Mouse (Mus musculus) embryo, embryonic 11.5 days (tissue): ENCODE results near the gene Zbed4.
A peak's percentile ranks its signal among the peaks of the same experiment; 100 is the strongest.
"Not testable (repeated sequence)": the region's sequence is repeated elsewhere in the genome, so short reads cannot be mapped to it uniquely, and the experiment has no call there.

Experiments
- DNase-seq: peaks from one replicate; pipeline ENCODE4 v3.0.0-alpha.2; 2012; ENCODE audit warnings: low read depth, low spot score

The Zbed4 gene

DNA sequence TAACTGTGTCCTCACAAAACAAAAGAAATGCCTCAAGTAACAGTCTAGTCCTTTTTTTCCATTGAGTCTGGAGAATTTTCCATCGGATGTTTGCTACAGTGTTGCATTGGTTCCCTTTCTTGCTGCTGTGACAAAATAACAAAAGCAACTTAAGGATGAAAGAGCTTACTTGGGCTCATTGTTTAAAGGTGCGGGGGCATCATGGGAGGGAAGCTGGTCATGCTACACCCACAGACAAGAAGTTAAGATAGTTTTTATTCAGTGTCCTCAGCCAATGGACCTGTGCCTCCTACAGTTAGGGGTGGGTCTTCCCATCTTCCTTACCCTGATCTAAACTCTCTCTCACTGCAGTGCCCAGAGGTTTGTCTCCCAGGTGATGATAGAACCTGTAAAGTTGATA is 13.0 kb upstream of the Zbed4 start:
- DNase-seq, result no peak

DNA sequence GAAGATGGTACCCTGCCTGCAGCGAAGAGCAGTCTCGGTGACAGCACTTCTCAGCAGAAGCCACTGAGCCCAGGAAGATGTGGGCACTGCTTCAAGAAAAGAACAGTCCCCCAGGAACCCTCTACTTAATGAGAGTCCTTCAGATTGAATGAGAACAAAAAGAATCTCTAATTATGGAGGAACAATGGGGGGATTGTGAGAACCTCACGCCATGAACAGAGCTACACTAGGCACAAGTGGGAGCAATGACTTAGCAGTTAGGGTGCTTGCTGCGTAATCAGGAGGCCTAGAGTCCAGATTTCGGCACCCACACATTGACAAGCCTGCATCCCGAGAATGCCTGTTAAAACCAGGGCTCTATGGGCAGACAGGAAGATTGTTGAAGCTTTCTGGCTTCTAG is 10.1 kb upstream of the Zbed4 start:
- no peak for DNase-seq

DNA sequence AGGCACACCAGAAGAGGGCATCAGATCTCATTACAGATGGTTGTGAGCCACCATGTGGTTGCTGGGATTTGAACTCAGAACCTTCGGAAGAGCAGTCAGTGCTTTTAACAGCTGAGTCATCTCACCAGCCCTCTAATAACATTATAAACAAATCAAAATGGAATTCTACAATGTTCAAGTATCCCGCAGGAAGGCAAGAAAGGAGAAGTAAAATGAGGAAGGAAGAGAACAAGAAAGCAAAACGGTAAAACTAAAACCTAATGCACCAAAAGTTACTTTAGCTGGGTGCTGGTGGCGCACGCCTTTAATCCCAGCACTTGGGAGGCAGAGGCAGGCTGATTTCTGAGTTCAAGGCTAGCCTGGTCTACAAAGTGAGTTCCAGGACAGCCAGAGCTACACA is 8.1 kb upstream of the Zbed4 start:
- DNase-seq, result not testable (repeated sequence)

DNA sequence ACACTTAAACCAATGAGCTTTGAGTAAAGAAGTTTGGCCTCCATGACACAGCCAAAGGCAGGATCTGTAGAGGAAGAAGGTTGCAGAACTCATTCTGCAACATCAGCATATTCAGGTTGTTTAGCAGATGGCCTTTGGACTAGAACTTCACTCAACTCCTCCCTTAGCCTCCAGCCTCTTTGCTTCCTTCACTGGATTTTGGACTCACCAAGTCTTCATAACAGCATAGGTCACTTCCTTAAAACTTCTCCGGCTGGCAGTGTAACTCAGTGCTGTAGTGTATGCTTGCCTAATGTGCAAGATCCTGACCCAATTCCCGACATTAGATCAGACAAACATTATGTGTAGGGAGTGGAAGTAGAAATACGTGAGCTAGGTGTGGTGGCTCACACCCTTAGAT is 6.1 kb upstream of the Zbed4 start:
- DNase-seq, result no peak

DNA sequence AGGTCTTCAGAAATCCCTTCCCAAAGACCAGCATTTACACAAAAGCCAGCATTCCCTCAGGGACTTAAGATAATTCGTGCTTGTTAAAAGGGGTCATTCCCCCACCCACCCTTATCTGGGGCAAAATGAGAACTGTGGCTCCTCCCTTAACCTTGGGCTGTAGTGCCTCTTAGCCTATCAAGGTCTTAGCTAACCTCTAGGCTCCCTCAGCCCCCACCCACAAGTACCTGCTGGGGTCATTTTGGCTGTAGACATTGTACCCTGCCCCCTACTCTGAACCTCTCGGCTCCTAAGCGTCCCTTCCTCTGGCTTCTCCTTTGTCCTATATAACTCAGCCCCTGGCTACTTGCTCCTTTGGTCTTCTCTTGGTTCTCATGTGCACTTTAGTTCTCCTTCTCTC is 5.5 kb upstream of the Zbed4 start:
- DNase-seq, result no peak

DNA sequence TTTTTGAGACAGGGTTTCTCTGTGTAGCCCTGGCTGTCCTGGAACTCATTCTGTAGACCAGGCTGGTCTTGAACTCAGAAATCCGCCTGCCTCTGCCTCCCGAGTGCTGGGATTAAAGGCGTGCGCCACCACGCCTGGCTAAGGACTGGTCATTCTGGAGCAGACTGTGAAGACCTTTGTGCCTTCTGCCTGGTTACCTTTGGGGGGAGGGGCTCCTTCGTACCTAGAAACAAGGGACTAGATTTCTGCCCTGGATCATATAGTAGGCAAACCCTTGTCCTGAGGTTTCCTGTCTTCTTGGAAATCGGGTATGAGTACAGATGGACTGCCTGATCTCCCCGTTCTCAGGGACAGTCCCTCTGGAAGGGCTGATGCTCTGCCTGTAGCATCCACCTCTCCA is 1.8 kb upstream of the Zbed4 start:
- DNase-seq, result not testable (repeated sequence)

DNA sequence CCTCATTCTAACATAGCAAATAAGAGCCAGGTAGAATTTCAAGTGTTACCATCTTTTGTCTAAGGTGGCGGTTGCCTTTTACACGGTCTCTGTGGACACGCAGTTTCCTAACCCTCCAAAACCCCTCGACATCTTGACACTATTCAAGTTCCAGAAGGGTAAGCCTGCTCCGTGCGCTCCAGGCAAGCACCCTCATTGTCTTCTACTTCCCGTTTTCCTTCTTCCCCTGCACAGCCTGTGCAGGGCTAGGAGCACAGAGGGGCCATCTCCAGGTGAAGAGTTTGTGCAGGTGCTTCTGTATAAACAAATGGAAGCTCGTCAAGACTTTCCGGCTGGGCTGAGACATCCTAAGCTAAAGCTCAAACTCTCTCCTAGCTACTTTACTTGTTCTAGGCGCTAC is 1.4 kb upstream of the Zbed4 start:
- DNase-seq, result no peak

DNA sequence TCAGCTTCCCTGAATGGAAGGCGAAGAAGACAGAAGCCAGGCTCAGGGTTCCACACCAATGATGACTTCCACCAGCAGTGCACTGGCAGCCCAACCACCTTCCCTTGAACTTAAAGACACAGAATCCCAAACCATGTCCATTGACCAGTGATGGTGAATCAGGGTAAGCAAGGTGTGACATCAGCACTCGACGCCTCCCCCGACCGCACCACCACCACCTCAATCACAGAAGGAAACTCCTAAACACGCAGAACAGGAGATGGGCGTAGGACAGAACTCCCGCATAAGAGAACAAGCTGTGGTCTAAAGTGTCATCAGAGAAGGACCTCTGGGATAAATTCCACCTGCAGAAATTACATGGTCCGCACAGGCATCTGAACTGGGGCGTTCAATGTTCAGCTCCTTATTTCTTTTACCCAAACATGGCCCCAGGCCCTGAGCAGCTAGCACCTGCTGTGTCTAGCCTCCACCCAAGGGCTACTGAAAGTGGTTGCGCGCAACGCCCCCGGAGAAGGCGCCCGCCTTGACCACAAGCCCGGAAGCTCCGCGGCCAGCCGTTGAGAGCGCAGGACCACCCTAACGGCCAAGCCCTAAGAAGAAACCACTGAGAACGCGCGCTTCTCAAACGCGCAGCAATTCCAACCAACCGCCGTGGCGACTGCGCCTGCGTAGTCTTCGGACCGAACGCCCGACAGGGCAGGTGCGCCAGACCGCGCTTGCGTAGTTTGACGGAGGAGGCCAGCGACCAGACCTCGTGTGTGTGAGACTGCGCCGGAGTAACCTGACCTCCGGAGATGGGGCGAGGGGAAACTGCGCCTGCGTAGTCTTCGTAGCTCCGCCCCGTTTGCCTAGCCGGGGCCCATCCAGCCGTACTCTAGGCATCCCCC is 540 bp upstream of the Zbed4 start:
- peak; percentile 99 for DNase-seq

DNA sequence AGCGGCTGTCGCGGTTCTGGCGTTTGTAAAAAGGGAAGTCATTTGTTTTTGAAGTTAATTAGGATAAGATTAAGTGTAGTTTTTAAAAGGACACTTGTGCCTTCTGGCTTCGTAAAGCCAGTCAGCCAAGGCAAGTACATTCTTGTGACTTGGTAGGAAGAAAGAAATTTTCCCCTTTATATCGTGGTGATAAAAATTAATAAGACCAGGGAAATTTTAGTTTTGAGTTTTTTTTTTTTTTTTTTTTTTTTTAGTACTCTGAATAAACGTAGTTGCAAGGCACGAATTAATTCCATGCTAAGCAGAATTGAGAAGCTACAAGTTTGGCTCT is 908 bp downstream of the Zbed4 start:
- DNase-seq, result no peak

DNA sequence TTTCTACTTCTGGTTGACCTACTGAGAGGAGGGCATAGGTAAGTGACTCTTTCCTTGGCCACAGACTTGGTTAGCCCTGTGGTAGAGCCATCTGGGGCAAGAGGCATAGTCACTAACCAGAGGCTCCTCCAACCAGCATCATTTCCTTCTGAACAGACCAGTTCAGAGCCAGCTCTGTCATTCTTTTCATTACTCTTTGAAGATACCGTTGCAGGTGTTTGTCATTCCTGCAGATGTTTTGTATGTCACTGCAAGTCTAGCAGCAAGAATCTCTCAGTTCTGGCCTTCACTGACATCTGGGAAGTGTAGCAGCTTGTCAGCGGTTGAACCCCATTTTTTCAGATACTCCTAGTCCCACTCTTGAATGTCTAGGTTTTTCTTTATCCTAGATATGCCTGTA is 3.4 kb downstream of the Zbed4 start:
- no peak for DNase-seq

DNA sequence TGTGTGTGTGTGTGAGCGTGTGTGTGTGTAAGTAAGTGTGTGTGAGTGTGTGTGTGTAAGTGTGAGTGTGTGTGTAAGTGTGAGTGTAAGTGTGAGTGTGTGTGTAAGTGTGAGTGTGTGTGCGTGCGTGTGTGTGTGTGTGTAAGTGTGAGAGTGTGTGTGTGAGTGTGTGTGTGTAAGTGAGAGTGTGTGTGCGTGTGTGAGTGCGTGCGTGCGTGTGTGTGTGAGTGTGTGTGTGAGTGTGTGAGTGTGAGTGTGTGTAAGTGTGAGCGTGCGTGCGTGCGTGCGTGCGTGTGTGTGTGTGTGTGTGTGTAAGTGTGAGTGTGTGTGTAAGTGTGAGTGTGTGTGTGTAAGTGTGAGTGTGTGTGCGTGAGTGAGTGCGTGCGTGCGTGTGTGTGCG is 4.3 kb downstream of the Zbed4 start:
- no peak for DNase-seq

DNA sequence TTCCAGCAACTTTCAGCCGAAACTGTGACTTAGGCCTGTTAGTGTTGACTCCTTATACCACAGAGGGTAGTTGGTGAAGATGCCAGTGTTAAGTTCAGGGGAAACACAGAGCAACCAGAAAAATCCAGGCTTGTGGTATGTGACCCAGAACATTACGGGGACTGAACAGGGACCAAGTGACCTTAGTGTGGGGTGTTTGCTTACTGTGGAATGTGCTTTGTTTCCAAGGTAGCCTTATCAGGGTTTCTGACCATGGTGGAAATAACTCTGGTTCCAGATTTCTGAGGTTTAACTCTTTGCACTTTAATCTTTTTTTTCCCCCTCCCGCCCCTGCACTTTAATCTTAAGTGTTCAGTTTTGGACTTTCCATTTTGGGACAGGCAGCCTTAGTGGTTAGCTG is 6.6 kb downstream of the Zbed4 start:
- no peak for DNase-seq

DNA sequence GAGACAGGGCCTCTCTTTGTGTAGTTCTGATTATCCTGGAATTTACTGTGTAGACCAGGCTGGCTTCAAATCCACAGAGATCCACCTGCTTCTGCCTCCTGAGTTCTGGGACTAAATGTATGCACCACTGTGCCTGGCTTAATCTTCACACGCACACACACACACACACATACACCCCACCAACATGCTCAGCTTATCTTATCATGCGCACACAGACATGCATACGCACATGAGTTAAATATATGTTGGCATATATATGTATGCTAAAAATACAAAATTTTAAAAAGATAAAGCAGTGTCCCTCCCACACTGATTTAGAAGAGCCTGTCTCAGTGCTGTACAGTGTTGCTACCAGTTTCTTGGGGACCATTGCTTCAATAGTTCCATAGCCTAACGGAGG is 10.1 kb downstream of the Zbed4 start:
- no peak for DNase-seq

DNA sequence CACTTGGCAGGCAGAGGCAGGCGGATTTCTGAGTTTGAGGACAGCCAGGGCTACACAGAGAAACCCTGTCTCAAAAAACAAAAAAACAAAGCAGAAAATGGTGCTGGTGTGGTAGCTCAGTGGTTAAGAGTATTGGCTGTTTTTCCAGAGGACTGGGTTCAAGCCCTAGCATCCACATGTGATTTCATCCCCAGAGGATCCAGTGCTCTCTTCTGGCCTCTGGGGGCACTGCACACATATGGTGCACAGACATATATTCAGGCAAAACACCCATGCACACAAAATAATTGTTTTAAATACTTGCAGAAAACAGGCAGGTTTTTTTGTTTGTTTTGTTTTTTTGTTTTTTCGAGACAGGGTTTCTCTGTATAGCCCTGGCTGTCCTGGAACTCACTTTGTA is 14.7 kb downstream of the Zbed4 start:
- not testable (repeated sequence) for DNase-seq

DNA sequence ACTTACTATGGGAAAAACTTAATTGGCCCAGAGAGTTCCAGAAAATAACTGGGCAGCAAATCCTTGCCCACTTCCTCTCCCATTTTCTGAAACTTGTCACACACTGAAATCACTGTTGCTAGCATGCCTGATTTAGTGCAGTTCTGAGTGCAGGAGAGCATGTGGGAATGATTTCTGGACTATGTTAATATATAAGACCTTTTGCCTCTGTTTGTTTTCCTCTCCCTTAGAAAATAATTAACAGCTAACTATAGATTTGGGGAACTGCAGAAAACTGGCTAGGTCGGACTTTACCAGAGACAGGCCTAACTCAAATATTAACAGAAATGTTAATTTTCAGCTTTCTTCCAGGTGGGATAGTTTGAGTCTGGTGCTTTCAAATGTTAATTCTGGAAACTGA is 17.1 kb downstream of the Zbed4 start:
- no peak for DNase-seq

DNA sequence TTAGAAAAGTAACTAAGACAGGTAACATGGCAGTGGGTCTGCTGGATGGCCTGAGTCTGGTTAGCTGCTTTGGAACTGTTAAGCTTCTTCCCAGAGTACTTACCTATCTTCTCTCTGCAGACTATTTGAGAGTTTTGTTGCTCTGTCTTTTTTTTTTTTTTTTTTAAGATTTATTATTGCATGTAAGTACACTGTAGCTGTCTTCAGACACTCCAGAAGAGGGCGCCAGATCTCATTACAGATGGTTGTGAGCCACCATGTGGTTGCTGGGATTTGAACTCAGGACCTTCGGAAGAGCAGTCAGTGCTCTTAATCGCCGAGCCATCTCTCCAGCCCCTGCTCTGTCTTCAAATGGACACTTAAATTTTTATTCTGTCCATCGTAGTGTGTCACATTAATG is 23.2 kb downstream of the Zbed4 start:
- not testable (repeated sequence) for DNase-seq

DNA sequence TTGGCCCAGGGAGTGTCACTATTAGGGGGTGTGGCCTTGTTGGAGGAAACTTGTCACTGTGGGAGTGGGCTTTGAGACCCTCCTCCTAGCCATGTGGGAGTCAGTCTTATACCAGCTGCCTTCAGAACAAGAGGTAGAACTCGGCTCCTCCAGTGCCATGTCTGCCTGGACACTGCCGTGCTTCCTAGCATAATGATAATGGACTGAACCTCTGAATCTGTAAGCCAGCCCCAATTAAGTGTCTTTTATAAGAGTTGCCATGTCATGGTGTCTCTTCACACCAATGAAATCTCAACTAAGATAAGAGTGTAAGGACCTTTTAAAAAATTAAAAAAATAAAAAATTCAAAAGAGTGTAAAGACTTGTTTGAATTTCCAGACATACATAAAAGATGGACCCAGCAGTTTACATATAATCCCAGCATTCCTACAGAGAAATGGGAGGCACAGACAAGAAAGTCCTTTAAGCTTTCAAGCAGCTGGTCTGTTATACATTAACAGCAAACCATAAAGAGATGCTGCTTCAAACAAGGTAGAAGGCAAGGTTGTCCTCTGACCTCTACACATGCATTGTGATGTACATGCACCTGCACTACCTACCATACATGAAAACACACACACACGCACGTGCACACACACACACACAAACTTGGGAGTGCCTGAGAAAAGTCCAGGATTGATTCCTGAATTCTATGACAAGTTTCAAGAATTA is 40.8 kb downstream of the Zbed4 start:
- no peak for DNase-seq

DNA sequence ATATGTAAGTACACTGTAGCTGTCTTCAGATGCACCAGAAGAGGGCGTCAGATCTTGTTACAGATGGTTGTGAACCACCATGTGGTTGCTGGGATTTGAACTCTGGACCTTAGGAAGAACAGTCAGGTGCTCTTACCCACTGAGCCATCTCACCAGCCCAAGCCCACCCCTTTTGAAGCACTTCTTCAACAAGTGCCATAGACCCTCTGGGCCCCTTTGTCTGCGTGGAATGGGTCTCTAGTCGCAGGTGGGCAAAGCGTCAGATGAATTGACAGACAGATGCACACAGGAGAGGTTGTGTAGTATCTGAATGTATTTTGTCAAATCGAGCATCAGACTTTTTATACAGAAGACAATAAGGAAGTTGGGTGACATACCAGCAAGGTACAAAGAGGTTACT is 43.3 kb downstream of the Zbed4 start:
- DNase-seq, result not testable (repeated sequence)

DNA sequence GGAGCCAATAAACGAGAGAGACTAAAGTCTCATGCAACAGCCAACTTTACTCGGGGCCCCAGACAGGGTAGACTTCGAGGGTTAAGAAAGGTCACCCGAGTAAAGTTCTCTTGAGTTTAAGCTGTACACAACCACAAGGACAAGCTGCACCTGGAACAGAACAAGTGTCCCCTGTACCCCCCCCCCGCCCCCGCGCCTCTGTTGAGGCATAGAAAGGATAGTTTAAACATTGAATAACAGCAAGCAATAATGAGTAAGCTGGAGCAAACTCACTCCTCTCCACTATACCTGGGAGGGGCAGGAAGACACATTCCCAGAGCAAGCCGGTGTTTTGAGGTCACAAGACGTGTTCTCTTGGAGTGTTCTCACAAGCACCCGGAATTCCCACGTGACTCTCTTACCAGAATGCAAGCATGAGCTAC is 48.5 kb downstream of the Zbed4 start:
- no peak for DNase-seq

DNA sequence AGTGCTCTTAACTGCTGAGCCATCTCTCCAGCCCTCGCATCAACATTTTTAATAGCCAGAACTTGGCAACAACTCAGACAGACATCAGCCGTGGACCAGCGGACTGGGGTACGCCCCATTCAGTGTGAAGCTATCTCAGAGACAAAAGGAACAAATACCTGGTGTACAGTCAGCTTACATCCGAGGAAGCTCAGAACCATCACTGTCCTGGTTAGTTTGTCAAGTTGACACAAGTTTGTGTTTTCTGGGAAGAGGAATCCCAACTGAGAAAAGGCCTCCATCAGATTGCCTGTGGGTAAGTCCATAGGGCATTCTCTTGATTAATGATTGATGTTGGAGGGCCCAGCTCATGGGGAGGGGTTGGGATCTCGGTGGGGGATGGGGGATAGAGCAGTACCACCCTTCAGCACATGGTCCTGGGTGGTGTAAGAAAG is 49.5 kb downstream of the Zbed4 start:
- DNase-seq, result no peak

DNA sequence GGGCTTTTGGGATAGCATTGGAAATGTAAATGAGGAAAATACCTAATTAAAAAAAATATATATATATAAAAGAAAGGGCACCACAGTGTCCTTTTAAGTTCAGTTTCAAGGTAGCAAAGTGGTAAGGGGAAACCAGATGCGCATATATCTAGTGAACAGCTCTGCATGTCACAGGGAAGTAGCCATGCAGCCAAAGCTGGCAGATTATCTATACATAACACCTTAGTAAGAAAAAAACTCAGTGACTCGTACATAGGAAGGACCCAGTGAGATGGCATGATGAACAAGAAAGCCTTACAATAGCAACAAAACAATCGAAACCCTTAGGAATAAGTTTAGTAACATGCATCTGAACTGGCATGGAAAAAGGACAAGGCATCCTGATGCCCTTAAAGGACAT is 50.4 kb downstream of the Zbed4 start:
- no peak for DNase-seq

DNA sequence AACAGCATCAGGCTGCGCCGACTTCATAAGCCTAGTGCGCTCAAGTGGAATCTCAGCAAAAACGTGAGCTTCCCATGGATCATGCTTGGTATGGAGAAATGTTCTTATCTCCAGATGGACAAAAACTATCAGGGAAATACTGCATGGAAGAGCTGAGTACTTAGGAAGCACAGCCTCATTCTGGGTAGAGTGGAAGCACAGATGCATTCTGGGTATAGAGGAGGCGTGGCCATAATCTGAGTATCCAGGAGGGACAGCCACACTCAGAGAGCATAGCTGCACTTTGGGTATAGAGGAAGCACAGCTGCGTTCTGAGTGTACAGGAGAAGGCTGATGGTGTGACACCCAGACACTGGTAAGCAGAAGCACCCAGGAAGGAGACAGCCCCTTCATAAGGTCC is 50.9 kb downstream of the Zbed4 start:
- DNase-seq, result no peak

DNA sequence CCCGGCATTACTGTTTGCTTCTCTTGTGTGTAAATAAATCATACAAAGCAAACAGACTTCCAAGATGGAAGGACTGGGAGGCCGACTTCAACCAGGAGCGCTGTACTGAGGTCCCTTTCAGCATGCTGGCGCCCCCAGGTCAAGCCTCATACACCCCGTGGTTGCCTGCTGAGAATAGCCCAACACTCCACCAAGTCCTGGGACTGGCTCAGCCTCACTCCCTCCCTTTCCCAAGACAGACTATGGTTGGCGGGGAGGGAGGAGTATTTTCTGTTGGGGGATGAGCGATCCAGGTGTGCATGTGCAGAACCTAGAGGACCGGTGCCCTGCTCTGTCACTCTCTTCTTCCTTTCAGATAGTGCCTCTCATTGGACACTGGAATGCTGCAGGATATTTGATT is 56.7 kb downstream of the Zbed4 start:
- DNase-seq, result no peak
